Mouse (Mus musculus): Measurements from ENCODE around the gene Fam57a.

The Fam57a gene

GRCm38 (mm10) chr11:76243811-76244546 lies 64.5 kb downstream of the Fam57a start:
- DNase-seq (ENCODE audit: low read depth in 1 of 2, low spot score in 2 of 2) = no peak

DNA sequence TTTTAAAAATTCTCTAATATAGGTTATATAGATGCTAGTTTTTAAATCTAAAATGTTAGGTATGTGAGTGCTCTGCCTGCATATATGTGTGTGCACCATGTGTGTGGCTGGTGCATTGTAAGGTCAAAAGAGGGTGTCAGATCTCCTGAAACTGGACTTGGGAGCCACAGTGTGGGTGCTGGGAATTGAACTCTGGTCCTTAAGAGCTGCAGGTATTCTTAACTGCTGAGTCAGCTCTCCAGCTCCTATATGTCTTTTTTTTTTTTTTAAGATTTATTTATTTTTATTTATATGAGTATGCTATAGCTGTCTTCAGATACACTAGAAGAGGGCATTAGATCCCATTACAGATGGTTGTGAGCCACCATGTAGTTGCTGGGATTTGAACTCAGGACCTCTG lies 67.0 kb downstream of the Fam57a start:
- no peak for DNase-seq (ENCODE audit: low read depth in 1 of 2, low spot score in 2 of 2)

GRCm38 (mm10) chr11:76247239-76247638 lies 67.8 kb downstream of the Fam57a start:
- DNase-seq (ENCODE audit: low read depth in 1 of 2, low spot score in 2 of 2) = no peak

DNA sequence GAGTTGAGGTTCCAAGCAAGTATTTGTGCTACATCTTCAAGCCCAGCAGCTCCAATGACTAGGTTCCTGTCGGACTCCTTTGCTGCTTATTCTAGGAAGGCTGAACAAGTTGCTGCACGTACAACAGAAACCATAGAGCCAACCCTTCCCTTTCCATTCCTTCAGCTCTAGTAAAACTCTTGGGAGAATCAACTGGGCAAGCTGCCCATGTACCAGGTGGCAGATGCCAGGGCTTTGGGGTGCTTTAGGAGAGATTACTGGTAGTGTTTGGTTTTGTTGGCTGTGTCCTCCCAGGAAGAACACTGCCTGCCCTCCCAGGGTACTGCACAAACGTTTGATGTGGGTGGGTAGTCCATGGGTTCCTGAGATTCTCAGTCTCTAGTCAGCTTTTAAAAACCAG lies 72.6 kb downstream of the Fam57a start:
- no peak for DNase-seq (ENCODE audit: low read depth in 1 of 2, low spot score in 2 of 2)

DNA sequence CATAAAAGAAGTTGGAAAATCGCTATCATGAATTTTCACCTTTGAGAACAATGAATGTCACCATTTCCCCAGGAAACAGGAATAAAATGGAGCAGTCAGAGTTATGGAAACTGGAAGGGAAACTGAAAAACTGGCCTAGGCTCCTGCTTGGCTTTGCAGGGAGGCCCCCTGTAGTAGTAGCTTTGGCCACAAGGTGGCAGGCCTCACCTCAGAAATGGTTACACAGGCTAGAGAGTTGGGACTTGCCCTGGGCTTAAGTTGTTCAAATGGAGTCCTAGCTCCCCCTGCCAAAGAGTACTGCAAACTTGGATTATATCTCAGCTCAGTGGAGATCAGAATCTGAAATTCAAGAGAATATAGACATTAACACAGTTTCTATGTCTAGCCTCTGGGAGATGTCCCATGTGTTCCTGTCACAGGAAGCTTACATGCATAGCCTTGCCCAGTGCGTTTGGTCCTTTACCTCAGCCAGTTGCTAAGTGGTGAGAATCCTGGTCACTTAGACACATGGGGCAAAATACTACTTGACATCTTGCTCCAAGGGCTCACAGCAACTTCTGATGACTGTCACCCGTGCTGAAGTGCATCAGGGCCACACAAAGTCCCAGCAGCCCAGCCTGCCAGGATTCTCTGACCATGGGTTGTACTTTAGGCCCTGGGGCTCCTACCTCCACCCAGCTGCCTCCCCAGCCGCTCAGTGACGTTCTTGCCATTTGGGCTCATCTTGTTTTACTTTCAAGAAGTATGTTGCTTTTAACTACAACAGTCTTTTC lies 73.9 kb downstream of the Fam57a start:
- DNase-seq (ENCODE audit: low read depth in 1 of 2, low spot score in 2 of 2) = peak; percentile 48 to 68

- DNase-seq (ENCODE audit: low read depth in 1 of 2, low spot score in 2 of 2) = no peak
Measured at GRCm38 (mm10) chr11:76253918-76254264, 74.4 kb downstream of the Fam57a start.

- DNase-seq (ENCODE audit: low read depth in 1 of 2, low spot score in 2 of 2) = no peak
Measured at GRCm38 (mm10) chr11:76255431-76256001, 76.0 kb downstream of the Fam57a start.

GRCm38 (mm10) chr11:76256129-76256528 lies 76.7 kb downstream of the Fam57a start:
- no peak for DNase-seq (ENCODE audit: low read depth in 1 of 2, low spot score in 2 of 2)

- DNase-seq (ENCODE audit: low read depth in 1 of 2, low spot score in 2 of 2) = no peak
Measured at GRCm38 (mm10) chr11:76257386-76257785, 77.9 kb downstream of the Fam57a start.

DNA sequence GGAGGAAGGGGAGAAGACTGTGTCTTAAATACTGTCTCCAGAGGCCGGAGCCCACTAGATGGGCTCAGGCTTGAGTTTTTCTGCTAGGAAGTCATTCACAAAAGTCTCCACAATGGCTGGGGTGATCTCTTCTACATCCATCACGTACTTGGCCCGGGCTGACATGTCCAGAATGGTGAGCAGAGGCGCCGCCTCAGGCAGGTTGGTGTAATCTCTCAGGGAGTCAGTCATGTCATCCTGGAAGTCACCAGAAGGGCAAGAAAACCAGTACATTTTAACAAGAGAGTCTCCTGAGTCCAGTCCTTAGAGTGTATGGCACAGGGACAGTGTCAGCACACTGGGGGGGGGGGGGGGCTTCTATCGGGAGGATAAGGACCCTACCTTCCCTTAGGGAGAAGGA lies 79.0 kb downstream of the Fam57a start:
- no peak for DNase-seq (ENCODE audit: low read depth in 1 of 2, low spot score in 2 of 2)

- DNase-seq (ENCODE audit: low read depth in 1 of 2, low spot score in 2 of 2) = no peak
Measured at GRCm38 (mm10) chr11:76260208-76261050, 81.0 kb downstream of the Fam57a start.

GRCm38 (mm10) chr11:76261224-76261623 lies 81.8 kb downstream of the Fam57a start:
- no peak for DNase-seq (ENCODE audit: low read depth in 1 of 2, low spot score in 2 of 2)

DNA sequence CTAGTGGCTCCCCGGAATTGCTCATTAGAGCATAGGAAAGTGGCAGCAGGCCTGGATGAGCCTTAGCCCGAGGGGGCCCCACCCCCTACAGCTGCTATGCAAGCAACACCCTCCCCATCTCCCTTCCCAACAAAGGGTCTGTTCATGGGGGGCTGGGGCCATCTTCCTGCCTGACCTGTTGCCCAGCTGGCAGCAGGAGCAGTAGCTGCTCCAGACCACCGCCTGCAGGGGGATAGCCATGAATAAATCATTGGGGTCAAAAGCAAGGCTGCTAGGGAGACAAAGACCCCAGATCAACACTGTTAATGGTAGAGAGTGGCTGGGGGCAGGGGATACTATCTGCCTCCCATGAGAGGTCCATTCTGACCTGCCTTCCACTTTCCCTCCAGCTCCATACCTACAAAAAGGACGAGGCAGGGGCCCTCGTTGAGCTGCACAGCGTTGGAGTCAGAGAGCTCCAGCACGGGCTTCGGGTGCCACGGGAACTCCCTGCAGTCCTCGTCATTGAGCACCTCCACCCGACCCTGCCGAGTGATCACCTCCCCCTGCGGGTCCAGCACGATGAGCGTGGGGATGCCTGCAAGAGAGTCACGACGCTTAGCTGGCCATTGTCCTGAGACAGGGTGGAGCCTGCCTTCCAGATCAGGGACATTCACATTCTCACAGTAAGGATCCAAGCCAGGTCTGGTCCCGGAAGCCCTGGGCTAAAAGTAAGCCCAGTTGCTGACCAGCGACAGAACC lies 83.3 kb downstream of the Fam57a start:
- DNase-seq (ENCODE audit: low read depth in 1 of 2, low spot score in 2 of 2) = no peak

Measured in monocyte, adult 2 months (primary cell).